Mouse (Mus musculus): Measurements from ENCODE around the gene Ppp1r3f. TPM values are rescaled to one million over a fixed set of nuclear protein-coding genes. Genes with fewer than 3 reads are reported as not detected.

Ppp1r3f gene
- polyA plus RNA-seq, 1 experiment: 0.60 TPM

- no peak for DNase-seq (ENCODE audit: low read depth, low spot score)
- WGBS: 83% methylated on average over 6 of the region's 6 CpGs
These were observed 7.7 kb downstream of the Ppp1r3f start for GRCm38 (mm10) chrX:7566352-7566751.

GRCm38 (mm10) chrX:7563076-7563475 lies 11.0 kb downstream of the Ppp1r3f start:
- DNase-seq (ENCODE audit: low read depth, low spot score): no peak
- WGBS: 29% methylated on average over 2 of the region's 2 CpGs

GRCm38 (mm10) chrX:7553474-7553873 lies 20.6 kb downstream of the Ppp1r3f start:
- no peak for DNase-seq (ENCODE audit: low read depth, low spot score)
- 91% methylated on average over 4 of the region's 4 CpGs for WGBS

- 66% methylated on average over 3 of the region's 3 CpGs for WGBS
- no peak for DNase-seq (ENCODE audit: low read depth, low spot score)
These were observed 49.1 kb downstream of the Ppp1r3f start for GRCm38 (mm10) chrX:7524961-7525360.

Other genes starting within 250 kb of the Ppp1r3f start
- 0.25 and 0.30 TPM in 2 replicates for gene Usp27x, start 198.5 kb downstream of the Ppp1r3f start, polyA plus RNA-seq (2012; rRNA removed)
- 0.53 and 0.69 TPM in 2 replicates for gene Foxp3, start 639 bp downstream of the Ppp1r3f start, polyA plus RNA-seq (2012; rRNA removed)
- 13.0 TPM in 2 replicates for gene Ccdc22, start 31.2 kb upstream of the Ppp1r3f start, polyA plus RNA-seq (2012; rRNA removed)
- 0.01 TPM in 2 replicates for gene Cacna1f, start 32.8 kb upstream of the Ppp1r3f start, polyA plus RNA-seq (2012; rRNA removed)
- gene Syp, start 64.2 kb upstream of the Ppp1r3f start, polyA plus RNA-seq (2012; rRNA removed): 4.3 and 5.5 TPM in 2 replicates
- gene Prickle3, start 83.0 kb upstream of the Ppp1r3f start, polyA plus RNA-seq (2012; rRNA removed): 7.1 and 10.6 TPM in 2 replicates
- 278 and 316 TPM in 2 replicates for gene Plp2, start 97.1 kb upstream of the Ppp1r3f start, polyA plus RNA-seq (2012; rRNA removed)
- 1.0 and 1.1 TPM in 2 replicates for gene Magix, start 107.0 kb upstream of the Ppp1r3f start, polyA plus RNA-seq (2012; rRNA removed)
- 5.3 and 7.4 TPM in 2 replicates for gene Gpkow, start 122.8 kb upstream of the Ppp1r3f start, polyA plus RNA-seq (2012; rRNA removed)
- gene Wdr45, start 140.1 kb upstream of the Ppp1r3f start, polyA plus RNA-seq (2012; rRNA removed): 27.0 and 38.0 TPM in 2 replicates
- 0.10 TPM in 1 of 2 replicates, not detected in the other for gene Gm45208, start 148.0 kb upstream of the Ppp1r3f start, polyA plus RNA-seq (2012; rRNA removed)
- gene Praf2, start 154.2 kb upstream of the Ppp1r3f start, polyA plus RNA-seq (2012; rRNA removed): 28.5 and 28.9 TPM in 2 replicates
- 10.2 and 20.5 TPM in 2 replicates for gene Ccdc120, start 176.6 kb upstream of the Ppp1r3f start, polyA plus RNA-seq (2012; rRNA removed)
- gene Tfe3, start 188.3 kb upstream of the Ppp1r3f start, polyA plus RNA-seq (2012; rRNA removed): 12.4 and 17.6 TPM in 2 replicates
- 19.5 and 33.3 TPM in 2 replicates for gene Gripap1, start 215.5 kb upstream of the Ppp1r3f start, polyA plus RNA-seq (2012; rRNA removed)
- gene Kcnd1, start 248.0 kb upstream of the Ppp1r3f start, polyA plus RNA-seq (2012; rRNA removed): 1.0 and 1.2 TPM in 2 replicates